Mouse (Mus musculus): ENCODE measurements around the gene Fmod.

Fmod gene

GRCm38 (mm10) chr1:134097080-134097855, 60.2 kb downstream of the Fmod start:
- DNase-seq, result no peak
